Mouse (Mus musculus): ENCODE measurements around the gene Ddit4l.

- no peak for TF ChIP-seq POLR2A (IDR thresholded peaks at IDR 0.05; ENCODE audit: low read depth, low read length)
- TF ChIP-seq CTCF (IDR thresholded peaks at IDR 0.05; ENCODE audit: extremely low read depth, insufficient read length, insufficient replicate concordance, low read depth, low read length), result no peak
Measured at GRCm38 (mm10) chr3:137586376-137586969, 34.9 kb upstream of the Ddit4l start.
